Mouse (Mus musculus) erythroblast, embryonic 14.5 days (primary cell): ENCODE measurements around the gene Prkce.

Experiments
- GATA1 ChIP-seq: IDR thresholded peaks from 2 replicates; pipeline ENCODE4 v1.6.1; 2012; ENCODE audit warnings: low read length, inconsistent platforms, mixed read lengths
- TAL1 ChIP-seq: IDR thresholded peaks from 3 replicates; pipeline ENCODE4 v1.6.1; 2012; ENCODE audit warnings: low read length, inconsistent platforms, mixed read lengths

DNA sequence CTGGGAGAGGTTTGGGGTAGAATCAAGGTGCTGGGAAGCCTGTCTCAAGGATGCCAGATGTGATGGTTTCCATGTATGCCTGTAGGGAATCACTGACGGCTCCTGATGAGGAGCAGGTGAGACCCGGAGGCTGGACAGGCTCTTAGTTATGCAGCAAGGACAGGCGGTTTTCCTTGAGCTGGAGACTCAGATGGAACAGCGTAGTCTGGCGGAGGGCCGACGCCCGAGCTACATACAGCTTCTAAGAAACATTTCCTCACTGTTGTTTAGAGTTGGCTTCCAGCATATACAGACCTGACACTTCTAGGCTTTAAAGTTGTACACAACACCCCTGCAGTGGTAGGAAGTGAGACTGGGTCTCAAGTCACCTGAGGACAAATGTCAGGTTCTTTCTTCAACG is 86.3 kb downstream of the Prkce start:
- no peak for TF ChIP-seq TAL1
- TF ChIP-seq GATA1: no peak
